Mouse (Mus musculus) frontal cortex, postnatal 10 days (tissue): ENCODE results near the gene Tom1l2.

Source experiments
- DNase-seq, 2 experiments: peaks; one replicate each; pipeline ENCODE4 v3.0.0; 2022; ENCODE audit warnings: low spot score in 2 of 2, mixed read lengths in 1 of 2

The Tom1l2 gene

DNA sequence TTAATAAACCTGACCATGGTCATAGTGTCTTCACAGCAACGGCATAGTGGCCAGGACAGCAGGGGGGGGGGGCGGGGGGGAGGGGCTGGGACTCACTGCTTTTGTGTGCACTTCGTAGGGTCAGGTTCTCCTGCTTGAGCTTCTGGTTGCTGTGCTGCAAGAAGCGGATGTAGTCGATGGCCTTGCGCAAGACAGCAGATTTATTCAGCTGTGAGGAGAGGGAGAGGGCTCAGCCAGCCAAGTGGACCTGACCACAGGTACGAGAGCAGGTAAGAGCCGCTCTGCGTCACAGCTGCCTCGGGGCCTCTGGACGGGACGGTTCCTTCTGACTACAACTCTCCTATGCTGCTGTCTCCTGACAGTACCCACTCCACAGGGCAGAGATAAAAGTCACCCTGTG, 147.7 kb downstream of the Tom1l2 start:
- DNase-seq = no peak

DNA sequence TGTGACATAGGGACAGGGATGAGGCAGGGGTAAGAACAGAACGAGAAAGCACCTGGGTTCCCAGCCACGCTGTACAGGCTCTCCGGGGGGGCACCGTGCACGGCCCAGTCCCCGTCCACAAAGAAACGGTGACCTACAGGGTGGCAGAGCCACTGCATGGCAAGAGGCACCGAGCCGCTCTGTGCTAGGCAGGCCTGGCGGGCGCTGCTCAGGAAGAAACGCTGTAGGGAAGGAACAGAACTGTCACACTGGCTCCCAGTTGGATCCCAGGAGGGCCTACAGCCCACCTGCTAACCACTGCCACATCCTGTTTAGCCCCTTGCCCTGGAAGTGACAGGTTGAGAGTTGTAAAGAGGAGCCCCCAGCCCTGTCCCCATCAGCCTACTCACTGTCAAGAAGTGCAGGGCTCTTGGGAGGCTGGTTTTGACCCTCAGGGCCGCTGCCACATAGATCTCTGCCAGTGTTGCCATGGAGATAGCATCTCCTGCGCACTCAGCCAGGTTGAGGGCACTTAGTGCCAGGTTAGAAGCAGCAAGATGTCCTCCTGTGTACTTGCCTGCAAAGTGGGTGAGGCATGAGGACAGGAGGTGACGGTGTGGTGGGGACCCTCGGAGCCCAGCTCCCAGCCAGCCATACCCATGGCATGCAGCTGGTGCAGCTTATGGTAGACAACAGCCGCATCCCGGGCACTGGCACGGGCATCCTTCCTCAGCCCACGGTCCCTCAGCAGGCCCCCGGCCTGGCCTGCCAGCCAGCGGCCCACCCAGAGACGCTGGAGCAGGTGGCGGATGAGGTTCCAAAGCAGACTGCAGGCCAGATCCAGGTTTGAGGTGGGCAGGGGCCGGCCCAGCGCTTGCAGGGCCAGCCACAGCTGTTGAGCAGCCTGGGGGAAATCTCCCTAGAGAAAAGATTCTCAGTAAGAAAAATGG, 149.7 kb downstream of the Tom1l2 start:
- DNase-seq = no peak

DNA sequence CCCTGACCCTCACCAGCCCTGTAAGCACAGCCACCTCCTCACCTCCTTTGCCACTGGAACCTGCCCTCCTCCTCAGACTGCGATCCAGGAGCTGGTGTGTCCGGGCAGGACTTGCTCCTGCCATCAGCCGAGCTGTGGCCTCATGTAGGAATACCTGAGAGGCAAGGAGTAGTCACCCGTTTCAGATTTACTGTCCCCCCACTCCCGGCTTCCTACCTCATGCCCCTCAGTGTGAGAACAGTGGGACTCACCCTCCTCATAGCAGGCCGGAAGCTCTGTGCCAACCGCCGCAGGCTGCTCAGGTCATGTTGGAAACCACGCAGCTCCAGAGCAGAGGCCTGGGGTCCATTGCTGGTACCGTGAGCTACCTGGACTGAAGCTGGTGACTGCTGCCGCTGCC, 152.3 kb downstream of the Tom1l2 start:
- no peak for DNase-seq

DNA sequence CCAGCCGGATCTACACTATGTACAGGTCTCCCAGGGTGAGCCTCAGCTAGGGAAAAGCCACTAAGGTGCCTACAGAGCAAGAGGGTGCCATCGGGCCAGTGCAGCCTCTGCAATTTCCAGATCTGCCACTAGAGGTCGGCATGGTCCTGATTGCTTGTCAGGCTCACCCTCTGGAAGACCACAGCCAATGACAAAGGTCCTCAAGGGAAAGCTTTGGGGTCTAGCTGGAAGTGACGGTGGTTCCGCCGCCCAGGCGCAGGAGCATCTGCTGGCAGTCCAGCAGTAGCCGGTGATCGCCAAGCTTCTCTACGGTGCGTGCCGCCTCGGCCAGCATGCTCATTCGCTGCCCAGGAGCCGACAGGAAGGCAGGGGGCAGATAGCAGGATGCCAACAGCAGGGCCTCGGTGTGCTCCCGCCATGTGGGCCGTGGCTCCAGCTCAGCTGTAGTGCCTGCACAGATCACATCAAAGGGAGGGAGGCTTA, 153.0 kb downstream of the Tom1l2 start:
- DNase-seq = peak; percentile 79 to 91

DNA sequence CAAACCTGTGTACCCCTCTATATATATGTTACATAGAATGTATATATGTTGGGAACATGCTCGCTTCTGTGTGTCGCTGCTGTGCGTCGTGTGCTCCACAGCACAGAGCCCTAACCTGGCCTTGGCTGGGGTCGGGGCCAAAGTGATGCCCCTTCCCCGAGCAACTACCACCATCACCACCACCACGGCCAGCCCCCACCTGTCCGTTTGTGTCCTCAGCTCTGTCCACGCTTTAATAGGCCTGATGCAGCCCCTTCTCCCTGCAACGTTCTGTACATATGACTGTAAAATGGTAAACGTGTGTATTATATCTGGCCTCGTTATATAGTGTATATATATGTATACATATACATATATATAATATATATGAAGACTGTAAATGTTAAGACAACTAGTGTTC, 154.1 kb downstream of the Tom1l2 start:
- no peak for DNase-seq

DNA sequence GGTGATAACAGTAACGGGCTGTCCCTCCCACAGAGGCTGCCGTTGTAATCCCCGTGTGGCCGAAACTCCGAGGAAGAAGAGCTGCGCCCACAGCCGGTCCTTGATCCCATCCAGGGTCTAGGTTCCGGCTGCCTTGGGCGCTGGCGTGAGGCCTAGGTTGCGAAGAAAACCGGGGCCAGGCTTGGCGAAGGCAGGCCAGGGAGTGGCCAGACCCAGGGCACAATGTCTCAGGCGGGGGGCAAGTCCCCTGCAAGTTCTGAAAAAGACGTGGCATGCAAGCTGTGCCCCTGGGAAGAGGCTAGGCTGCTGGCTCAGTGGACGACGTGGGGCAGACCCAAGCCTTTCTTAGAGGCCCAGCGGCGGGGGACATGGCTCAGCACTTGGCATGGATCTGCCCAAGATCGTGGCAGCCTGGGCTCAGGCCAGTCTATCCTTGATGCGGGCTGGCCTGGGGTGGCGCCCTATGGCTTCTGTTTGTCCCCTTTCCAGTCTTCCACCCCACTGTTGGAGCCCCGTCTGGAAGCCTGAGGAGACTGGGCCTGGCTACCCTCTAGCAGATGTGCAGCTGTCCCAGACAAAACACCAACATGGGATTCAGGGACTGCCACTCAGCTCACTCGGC, 154.6 kb downstream of the Tom1l2 start:
- DNase-seq = peak in 1 of 2 experiments; percentile 49

- DNase-seq = no peak
These were observed 156.4 kb downstream of the Tom1l2 start for GRCm38 (mm10) chr11:60196344-60196743.

DNA sequence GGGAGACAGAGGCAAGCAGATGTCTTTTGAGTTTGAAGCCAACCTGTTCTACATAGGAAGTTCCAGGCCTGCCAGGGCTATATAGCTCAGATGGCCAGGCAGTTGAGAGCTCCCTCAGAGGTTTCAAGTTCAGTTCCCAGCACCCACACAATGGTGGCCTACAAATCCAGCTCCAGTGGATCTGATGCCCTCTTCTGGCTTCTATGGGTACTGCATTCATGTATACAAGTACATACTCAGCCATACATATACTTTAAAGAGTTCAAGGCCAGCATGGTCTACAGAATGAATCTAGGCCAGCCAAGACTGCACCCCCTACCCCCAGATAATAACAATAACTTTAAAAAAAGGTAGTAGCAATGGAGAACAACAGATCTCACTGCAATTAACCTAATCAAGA, 157.6 kb downstream of the Tom1l2 start:
- DNase-seq = no peak

DNA sequence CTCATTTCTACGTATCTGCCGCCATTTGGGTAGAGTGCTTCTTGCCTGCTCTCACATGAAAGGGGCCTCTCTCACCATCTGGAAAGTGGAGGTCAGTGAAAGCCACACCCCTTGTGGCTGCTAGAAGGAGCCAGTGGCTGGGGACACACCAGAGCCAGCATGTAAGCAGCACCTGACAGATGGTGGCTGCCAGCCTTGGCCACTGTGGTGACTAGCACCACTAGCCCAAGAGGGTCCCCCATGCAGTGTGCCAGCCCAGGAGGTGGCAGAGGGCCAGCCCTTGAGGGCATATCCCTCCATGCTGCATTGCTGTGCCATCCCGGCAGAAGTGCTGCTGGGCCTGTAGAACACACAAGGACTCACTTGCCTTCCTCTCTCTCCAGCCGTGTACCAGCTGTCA, 159.1 kb downstream of the Tom1l2 start:
- no peak for DNase-seq

- DNase-seq = no peak
These were observed 160.2 kb downstream of the Tom1l2 start for GRCm38 (mm10) chr11:60192534-60192933.

GRCm38 (mm10) chr11:60190055-60190641, 162.6 kb downstream of the Tom1l2 start:
- DNase-seq = no peak

- DNase-seq = no peak
These were observed 163.1 kb downstream of the Tom1l2 start for GRCm38 (mm10) chr11:60189501-60190040.

GRCm38 (mm10) chr11:60188275-60188853, 164.3 kb downstream of the Tom1l2 start:
- DNase-seq = no peak

DNA sequence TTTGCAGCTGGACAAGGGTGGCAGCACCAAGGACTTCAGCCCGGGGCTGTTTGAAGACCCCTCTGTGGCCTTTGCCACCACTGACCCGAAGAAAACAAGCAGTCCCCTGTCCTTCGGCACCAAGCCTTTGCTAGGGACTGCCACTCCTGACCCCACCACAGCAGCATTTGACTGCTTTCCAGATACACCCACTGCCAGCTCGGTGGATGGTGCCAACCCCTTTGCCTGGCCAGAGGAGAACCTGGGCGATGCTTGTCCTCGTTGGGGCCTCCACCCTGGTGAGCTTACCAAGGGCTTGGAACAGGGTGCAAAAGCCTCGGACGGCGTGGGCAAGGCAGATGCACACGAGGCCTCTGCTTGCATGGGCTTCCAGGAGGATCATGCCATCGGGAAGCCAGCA, 165.6 kb downstream of the Tom1l2 start:
- no peak for DNase-seq

- DNase-seq = peak in 1 of 2 experiments; percentile 55
These were observed 167.1 kb downstream of the Tom1l2 start for GRCm38 (mm10) chr11:60185396-60186231.

GRCm38 (mm10) chr11:60184346-60185325, 168.1 kb downstream of the Tom1l2 start:
- no peak for DNase-seq

DNA sequence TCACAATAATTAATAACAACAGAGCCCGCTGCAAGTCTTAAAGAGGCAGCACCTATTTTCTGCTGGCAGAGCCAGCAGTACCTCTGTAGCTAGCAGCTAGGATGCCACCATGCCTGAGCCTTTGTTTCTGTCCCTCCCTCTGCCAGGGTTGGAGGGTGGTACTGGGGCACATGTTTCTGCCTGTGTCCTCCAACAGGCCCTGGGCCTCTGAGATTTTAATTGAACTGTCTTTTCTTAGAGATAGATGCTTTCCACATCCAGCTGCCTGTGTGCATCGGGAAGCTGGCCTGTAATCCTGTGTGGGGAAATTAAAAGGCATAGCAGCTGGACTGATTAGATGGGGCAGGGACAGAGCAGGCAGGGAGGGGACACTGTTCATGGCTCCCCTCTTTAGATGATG, 170.0 kb downstream of the Tom1l2 start:
- DNase-seq = no peak

- no peak for DNase-seq
These were observed 170.5 kb downstream of the Tom1l2 start for GRCm38 (mm10) chr11:60182116-60182670.

GRCm38 (mm10) chr11:60178506-60178905, 174.2 kb downstream of the Tom1l2 start:
- DNase-seq = peak in 1 of 2 experiments; percentile 67
